Mouse (Mus musculus) limb, embryonic 14.5 days (tissue): ENCODE measurements at regions not wholly inside any gene's neighbourhood (a gene's known extent, or its start where the extent isn't known, plus 50 kb on each side); places are given as distances from the start of the nearest gene placed in this dataset.

Source experiments
- ATAC-seq: fragments of 200-750 bp; cut with Nextera tagmentation; 2 replicates; pipeline ENCODE4 v1.8.0; 2017; ENCODE audit warnings: low read depth, moderate number of reproducible peaks, moderate TSS enrichment; ENCODE audit not compliant: low FRiP score
- DNase-seq: peaks from one replicate; pipeline ENCODE4 v3.0.0-alpha.2; 2015; ENCODE audit warnings: low spot score
- H3K27ac ChIP-seq: fragments of 300-500 bp; sonication (generic); replicated peaks from 2 replicates; pipeline ENCODE4 v1.5.1; 2014; ENCODE audit warnings: low read depth, mild to moderate bottlenecking, low read length, moderate library complexity, mixed read lengths
- H3K27me3 ChIP-seq: fragments of 300-500 bp; sonication (generic); 2 replicates; pipeline ENCODE4 v1.6.1; 2014; ENCODE audit warnings: low read length, mixed read lengths; ENCODE audit not compliant: control insufficient read depth, insufficient read depth
- H3K36me3 ChIP-seq: fragments of 300-500 bp; sonication (generic); 2 replicates; pipeline ENCODE4 v1.6.1; 2014; ENCODE audit warnings: mild to moderate bottlenecking, low read length, moderate library complexity, mixed read lengths; ENCODE audit not compliant: control insufficient read depth, insufficient read depth
- H3K4me1 ChIP-seq: fragments of 300-500 bp; sonication (generic); 2 replicates; pipeline ENCODE4 v1.6.1; 2014; ENCODE audit warnings: antibody characterized with exemption, low read length, mixed read lengths; ENCODE audit not compliant: control insufficient read depth, insufficient read depth
- H3K4me2 ChIP-seq: fragments of 300-500 bp; sonication (generic); replicated peaks from 2 replicates; pipeline ENCODE4 v1.6.1; 2014; ENCODE audit warnings: low read depth, mild to moderate bottlenecking, low read length, moderate library complexity; ENCODE audit not compliant: severe bottlenecking
- H3K4me3 ChIP-seq: fragments of 300-500 bp; sonication (generic); replicated peaks from 2 replicates; pipeline ENCODE4 v1.5.1; 2014; ENCODE audit warnings: low read length
- H3K9ac ChIP-seq: fragments of 300-500 bp; sonication (generic); 2 replicates; pipeline ENCODE4 v1.6.1; 2014; ENCODE audit warnings: mild to moderate bottlenecking, low read depth, low read length, moderate library complexity; ENCODE audit not compliant: severe bottlenecking
- H3K9me3 ChIP-seq: fragments of 300-500 bp; sonication (generic); 2 replicates; pipeline ENCODE4 v1.6.1; 2016; ENCODE audit warnings: low read length; ENCODE audit not compliant: control insufficient read depth
- POLR2A ChIP-seq: fragments of 200-500 bp; IDR thresholded peaks from 2 replicates; pipeline ENCODE4 v1.8.0; 2012; ENCODE audit warnings: inconsistent platforms, mild to moderate bottlenecking, moderate library complexity, borderline replicate concordance; ENCODE audit not compliant: insufficient read depth, insufficient read length; ENCODE audit errors: extremely low read depth
- WGBS: fragments of 180-500 bp; shearing (Covaris S2); extraction: QIAGEN DNeasy Blood & Tissue Kit; methylation state at CpG from one replicate; pipeline ENCODE4 v1.1.7; 2014; 5-methylcytosine and 5-hydroxymethylcytosine counted together

- Histone ChIP-seq H3K4me1 (no peaks in the 10 kb centered on the region), H3K9ac (no peak overlapping the region), H3K27ac (no peak overlapping the region), H3K27me3 (no peaks in the 10 kb centered on the region), H3K4me3 (no peak overlapping the region), H3K9me3 (no peaks in the 10 kb centered on the region), H3K4me2 (no peak overlapping the region), H3K36me3 (no peaks in the 10 kb centered on the region)
- ATAC-seq: no peak
- 63% methylated on average over 1 of the region's 1 CpGs for WGBS
- no peak for TF ChIP-seq POLR2A
- no peak for DNase-seq
Observed at GRCm38 (mm10) chr12:28958661-28959060, 207.1 kb downstream of the Eipr1 start.

GRCm38 (mm10) chr12:28969671-28970379 lies 218.2 kb downstream of the Eipr1 start:
- Histone ChIP-seq H3K36me3 (no peaks in the 10 kb centered on the region), H3K9ac (no peak overlapping the region), H3K27me3 (no peaks in the 10 kb centered on the region), H3K4me2 (no peak overlapping the region), H3K9me3 (no peaks in the 10 kb centered on the region), H3K4me1 (no peaks in the 10 kb centered on the region), H3K4me3 (no peak overlapping the region), H3K27ac (no peak overlapping the region)
- 70% methylated on average over 2 of the region's 2 CpGs for WGBS
- DNase-seq (no peak), ATAC-seq (no peak)
- no peak for TF ChIP-seq POLR2A

GRCm38 (mm10) chr12:28974571-28975041 lies 223.0 kb downstream of the Eipr1 start:
- Histone ChIP-seq H3K36me3 (no peaks in the 10 kb centered on the region), H3K9me3 (no peaks in the 10 kb centered on the region), H3K4me2 (no peak overlapping the region), H3K4me1 (no peaks in the 10 kb centered on the region), H3K27ac (no peak overlapping the region), H3K27me3 (no peaks in the 10 kb centered on the region), H3K4me3 (no peak overlapping the region), H3K9ac (no peak overlapping the region)
- DNase-seq: no peak
- ATAC-seq: no peak
- TF ChIP-seq POLR2A: no peak
- WGBS: 73% methylated on average over 6 of the region's 6 CpGs

GRCm38 (mm10) chr12:28975249-28975648 lies 223.6 kb downstream of the Eipr1 start:
- no peaks in the 10 kb centered on the region for H3K4me1 ChIP-seq
- no peaks in the 10 kb centered on the region for H3K36me3 ChIP-seq
- H3K27me3 ChIP-seq: no peaks in the 10 kb centered on the region
- no peak overlapping the region for H3K27ac ChIP-seq
- WGBS: 91% methylated on average over 5 of the region's 5 CpGs
- ATAC-seq (no peak), DNase-seq (no peak)
- no peak overlapping the region for H3K9ac ChIP-seq
- H3K9me3 ChIP-seq: no peaks in the 10 kb centered on the region
- H3K4me2 ChIP-seq: no peak overlapping the region
- no peak for TF ChIP-seq POLR2A
- no peak overlapping the region for H3K4me3 ChIP-seq

GRCm38 (mm10) chr12:28979679-28980078 lies 228.1 kb downstream of the Eipr1 start:
- no peak overlapping the region for H3K9ac ChIP-seq
- no peaks in the 10 kb centered on the region for H3K36me3 ChIP-seq
- no peaks in the 10 kb centered on the region for H3K9me3 ChIP-seq
- no peak for ATAC-seq
- no peak overlapping the region for H3K27ac ChIP-seq
- 69% methylated on average over 7 of the region's 7 CpGs for WGBS
- no peaks in the 10 kb centered on the region for H3K27me3 ChIP-seq
- H3K4me3 ChIP-seq: no peak overlapping the region
- H3K4me2 ChIP-seq: no peak overlapping the region
- DNase-seq: no peak
- no peaks in the 10 kb centered on the region for H3K4me1 ChIP-seq
- TF ChIP-seq POLR2A: no peak
